20 mouse cellular contexts compared by ENCODE assay signal in genomic region chr8:99736190-99736589, GRCm38 (mm10).
"Had no signal": no experiment of that assay in that cellular context is flagged by ENCODE, and none has a peak within 500 bp of the region (broad histone marks: within the 10 kb centered on the region; RNA-seq: fewer than 3 reads in every experiment).

No protein-coding gene starts in this region.

- ATAC-seq: lung, postnatal 0 days; midbrain, embryonic 13.5 days; midbrain, embryonic 16.5 days had no signal

- H3K27ac ChIP-seq: kidney, postnatal 0 days; left cerebral cortex, adult 2 months; liver, embryonic 13.5 days; macrophage; midbrain, embryonic 10.5 days; midbrain, embryonic 13.5 days; neural tube, embryonic 13.5 days; stomach, embryonic 15.5 days had no signal

- DNase-seq: kidney, postnatal 25 days; layer of hippocampus, postnatal 36 days; liver, embryonic 13.5 days; lung, embryonic 14.5 days; retina, postnatal 1 day; right cerebral cortex, postnatal 25 days; spleen, adult 18-20 months; thymus, adult 18-20 months; thymus, postnatal 36 days had no signal

- H3K27me3 ChIP-seq: liver, embryonic 13.5 days; megakaryocyte, embryonic 14.5 days; midbrain, embryonic 13.5 days; neural tube, embryonic 13.5 days; stomach, embryonic 15.5 days had no signal

- H3K4me1 ChIP-seq: liver, embryonic 13.5 days; megakaryocyte, embryonic 14.5 days; midbrain, embryonic 10.5 days; midbrain, embryonic 13.5 days; neural tube, embryonic 13.5 days; stomach, embryonic 15.5 days had no signal

- H3K9me3 ChIP-seq: liver, embryonic 13.5 days; megakaryocyte, embryonic 14.5 days; midbrain, embryonic 10.5 days; midbrain, embryonic 13.5 days; neural tube, embryonic 13.5 days; stomach, embryonic 15.5 days had no signal

- H3K4me2 ChIP-seq: liver, embryonic 13.5 days; lung, embryonic 14.5 days; midbrain, embryonic 13.5 days; neural tube, embryonic 13.5 days; stomach, embryonic 15.5 days had no signal

- H3K4me3 ChIP-seq: left cerebral cortex, adult 2 months; liver, embryonic 13.5 days; megakaryocyte, embryonic 14.5 days; midbrain, embryonic 10.5 days; midbrain, embryonic 13.5 days; myocyte; neural tube, embryonic 13.5 days; stomach, embryonic 15.5 days had no signal

- H3K9ac ChIP-seq: liver, embryonic 13.5 days; lung, embryonic 14.5 days; midbrain, embryonic 13.5 days; neural tube, embryonic 13.5 days; stomach, embryonic 15.5 days had no signal

- H3K36me3 ChIP-seq: liver, embryonic 13.5 days; midbrain, embryonic 10.5 days; midbrain, embryonic 13.5 days; neural tube, embryonic 13.5 days; stomach, embryonic 15.5 days had no signal
